32 mouse cellular contexts compared by ENCODE assay signal in genomic region chr11:100784286-100784685, GRCm38 (mm10). TPM values are rescaled to one million over a fixed set of nuclear protein-coding genes. Genes with fewer than 3 reads are reported as not detected.
A peak's percentile ranks its signal among the peaks of the same experiment; 100 is the strongest.
DNase-seq lines count a peak whose midpoint lies in the region; ATAC-seq and TF ChIP-seq lines count a peak whose summit lies in the region.
"Had no signal": no experiment of that assay in that cellular context is flagged by ENCODE, and none has a peak within 500 bp of the region (broad histone marks: within the 10 kb centered on the region; RNA-seq: fewer than 3 reads in every experiment).

No protein-coding gene starts in this region.

- peak; percentile 54 for DNase-seq in adrenal gland, postnatal 10 days
- no peak for DNase-seq in adrenal gland, adult 2 months
- DNase-seq in cerebellum, adult 2 months = peak; percentile 57 to 62
- no peak for DNase-seq in cerebellum, adult 9-10 months
- DNase-seq in cerebellum, postnatal 25 days = peak; percentile 51 to 76
- DNase-seq in cerebellum, adult 9-11 months = no peak
- peak; percentile 62 for DNase-seq in brain, adult 2 months (ENCODE audit: low read depth, low spot score)
- DNase-seq: adrenal gland, postnatal 14 days; gastrocnemius, postnatal 10 days; gastrocnemius, postnatal 36 days; heart, adult 2 months; kidney, adult 11 months had no signal

- H3K4me1 ChIP-seq in cerebellum, adult 2 months (ENCODE audit: control insufficient read depth, insufficient read depth, low read length) = peaks cover 5% of the 10 kb centered on the region
- H3K4me1 ChIP-seq in hindbrain, embryonic 13.5 days (replicated peaks) = no peaks in the 10 kb centered on the region
- H3K4me1 ChIP-seq: forebrain, embryonic 13.5 days; intestine, embryonic 15.5 days had no signal

- no peak for TF ChIP-seq CTCF in cerebellum, adult 2 months (IDR thresholded peaks at IDR 0.05; ENCODE audit: borderline replicate concordance, insufficient read depth, low read depth, low read length)

- H3K9me3 ChIP-seq in hindbrain, embryonic 13.5 days = no peaks in the 10 kb centered on the region
- H3K9me3 ChIP-seq: forebrain, embryonic 10.5 days; forebrain, embryonic 13.5 days; hindbrain, embryonic 12.5 days; intestine, embryonic 15.5 days had no signal

- H3K4me2 ChIP-seq in hindbrain, embryonic 13.5 days = no peak overlapping the region
- H3K4me2 ChIP-seq: forebrain, embryonic 13.5 days; heart, embryonic 11.5 days; hindbrain, embryonic 12.5 days; intestine, embryonic 15.5 days had no signal

- H3K36me3 ChIP-seq in hindbrain, embryonic 13.5 days = peaks cover 82% of the 10 kb centered on the region

- H3K27ac ChIP-seq in cerebellum, adult 2 months (ENCODE audit: insufficient read depth, low read length) = no peak overlapping the region
- no peak overlapping the region for H3K27ac ChIP-seq in hindbrain, embryonic 13.5 days
- H3K27ac ChIP-seq: forebrain, embryonic 10.5 days; forebrain, embryonic 13.5 days; heart, adult 2 months; hindbrain, embryonic 12.5 days; intestine, embryonic 15.5 days had no signal

- WGBS in cerebellum, adult 2 months = 27% methylated on average over 8 of the region's 8 CpGs
- 89% methylated on average over 8 of the region's 8 CpGs for WGBS in hindbrain, embryonic 13.5 days

- H3K27me3 ChIP-seq in cerebellum, adult 2 months (ENCODE audit: control insufficient read depth, insufficient read depth, low read length) = no peaks in the 10 kb centered on the region
- no peaks in the 10 kb centered on the region for H3K27me3 ChIP-seq in hindbrain, embryonic 13.5 days
- H3K27me3 ChIP-seq: forebrain, embryonic 13.5 days; hindbrain, embryonic 12.5 days; intestine, embryonic 15.5 days had no signal

- H3K9ac ChIP-seq in hindbrain, embryonic 13.5 days = no peak overlapping the region
- H3K9ac ChIP-seq: forebrain, embryonic 13.5 days; hindbrain, embryonic 12.5 days; intestine, embryonic 15.5 days had no signal

- no peak for TF ChIP-seq POLR2A in cerebellum, adult 2 months (IDR thresholded peaks at IDR 0.05; ENCODE audit: borderline replicate concordance, insufficient read depth, low read length)

- no peak for ATAC-seq in hindbrain, embryonic 13.5 days (ENCODE audit: low FRiP score)
- ATAC-seq: activated CD4-positive, CD25-positive, alpha-beta regulatory T cell, adult 4 months; forebrain, embryonic 13.5 days; forebrain, embryonic 16.5 days; hindbrain, embryonic 16.5 days; intestine, embryonic 15.5 days had no signal

- no peak overlapping the region for H3K4me3 ChIP-seq in cerebellum, adult 2 months (replicated peaks; ENCODE audit: insufficient read depth, low read depth, low read length)
- H3K4me3 ChIP-seq in hindbrain, embryonic 13.5 days = no peak overlapping the region
- H3K4me3 ChIP-seq: forebrain, embryonic 10.5 days; forebrain, embryonic 13.5 days; heart, adult 2 months; hindbrain, embryonic 12.5 days; intestine, embryonic 15.5 days had no signal

RNA-seq across cellular contexts. Expression of gene Ghdc, which starts 13.5 kb away (rescaled TPM):
- total RNA-seq in adrenal gland, postnatal 10 days (2021) = 10 to 100 TPM; 14.1 to 15.7 TPM
- 10 to 100 TPM; 21.6 to 26.0 TPM for total RNA-seq in adrenal gland, adult 2 months (2021)
- polyA plus RNA-seq in adrenal gland, adult 2 months (2012; rRNA removed) = 26.8 and 27.6 TPM in 2 replicates
- polyA plus RNA-seq in cerebellum, adult 2 months (2012; rRNA removed) = 8.9 and 11.6 TPM in 2 replicates
- polyA plus RNA-seq in hindbrain, embryonic 13.5 days (2015; fragmentation: Nextera tagmentation; extraction: Ambion mirVana) = 3.8 and 5.9 TPM in 2 replicates

RNA-seq across cellular contexts. Expression of gene Hcrt, which starts 21.6 kb away (rescaled TPM):
- not detected for total RNA-seq in adrenal gland, postnatal 10 days (2021)
- total RNA-seq in adrenal gland, adult 2 months (2021) = not detected
- polyA plus RNA-seq in adrenal gland, adult 2 months (2012; rRNA removed) = not detected in 2 replicates
- polyA plus RNA-seq in cerebellum, adult 2 months (2012; rRNA removed) = 0.22 TPM in 1 of 2 replicates, not detected in the other
- 0.42 TPM in 1 of 2 replicates, not detected in the other for polyA plus RNA-seq in hindbrain, embryonic 13.5 days (2015; fragmentation: Nextera tagmentation; extraction: Ambion mirVana)
- total RNA-seq: adrenal gland, postnatal 14 days; adrenal gland, postnatal 4 days; ES-E14; gastrocnemius, adult 18-20 months; gastrocnemius, postnatal 10 days; gastrocnemius, postnatal 36 days; granulocyte monocyte progenitor cell, adult 5-6 weeks; heart, adult 2 months; heart, postnatal 25 days; hematopoietic stem cell, adult 5-6 weeks had no signal
- polyA plus RNA-seq: activated CD4-positive, CD25-positive, alpha-beta regulatory T cell, adult 4 months; embryonic facial prominence, embryonic 11.5 days; embryonic facial prominence, embryonic 14.5 days; forebrain, embryonic 10.5 days; forebrain, embryonic 13.5 days; heart, adult 2 months; heart, embryonic 11.5 days; heart, embryonic 14.5 days; heart, postnatal 0 days; hindbrain, embryonic 12.5 days; intestine, embryonic 15.5 days; kidney, embryonic 14.5 days had no signal

RNA-seq across cellular contexts. Expression of gene Kcnh4, which starts 24.5 kb away (rescaled TPM):
- total RNA-seq in adrenal gland, postnatal 10 days (2021) = under 1 TPM; 0.12 to 0.15 TPM
- total RNA-seq in adrenal gland, adult 2 months (2021) = under 1 TPM; 0.28 to 0.32 TPM
- 0.45 and 0.57 TPM in 2 replicates for polyA plus RNA-seq in adrenal gland, adult 2 months (2012; rRNA removed)
- polyA plus RNA-seq in cerebellum, adult 2 months (2012; rRNA removed) = 0.38 and 0.49 TPM in 2 replicates
- 7.4 and 7.5 TPM in 2 replicates for polyA plus RNA-seq in hindbrain, embryonic 13.5 days (2015; fragmentation: Nextera tagmentation; extraction: Ambion mirVana)
- total RNA-seq: gastrocnemius, adult 18-20 months; gastrocnemius, postnatal 10 days; gastrocnemius, postnatal 36 days; granulocyte monocyte progenitor cell, adult 5-6 weeks; heart, adult 2 months; heart, postnatal 25 days; hematopoietic stem cell, adult 5-6 weeks had no signal
- polyA plus RNA-seq: heart, embryonic 11.5 days; heart, embryonic 14.5 days; heart, postnatal 0 days; kidney, embryonic 14.5 days had no signal

RNA-seq across cellular contexts. Expression of gene Rab5c, which starts 46.3 kb away (rescaled TPM):
- total RNA-seq in adrenal gland, postnatal 10 days (2021) = 100 to 1,000 TPM; 182 to 183 TPM
- 100 to 1,000 TPM; 191 to 196 TPM for total RNA-seq in adrenal gland, adult 2 months (2021)
- polyA plus RNA-seq in adrenal gland, adult 2 months (2012; rRNA removed) = 201 and 238 TPM in 2 replicates
- polyA plus RNA-seq in cerebellum, adult 2 months (2012; rRNA removed) = 186 and 187 TPM in 2 replicates
- polyA plus RNA-seq in hindbrain, embryonic 13.5 days (2015; fragmentation: Nextera tagmentation; extraction: Ambion mirVana) = 28.2 and 29.0 TPM in 2 replicates

Comparison
In these comparisons a context has a peak if more than half of its experiments do, and no peak if none do; other contexts are left out.
1. DNase-seq: peak in adrenal gland, postnatal 10 days (single experiment), cerebellum, adult 2 months (2 of 2), cerebellum, postnatal 25 days (2 of 2) and brain, adult 2 months (single experiment); none in adrenal gland, adult 2 months (single experiment), cerebellum, adult 9-10 months (single experiment) and cerebellum, adult 9-11 months (single experiment).